Mouse (Mus musculus): ENCODE measurements at regions not wholly inside any gene's neighbourhood (a gene's known extent, or its start where the extent isn't known, plus 50 kb on each side); places are given as distances from the start of the nearest gene placed in this dataset.
A peak's percentile ranks its signal among the peaks of the same experiment; 100 is the strongest.

DNA sequence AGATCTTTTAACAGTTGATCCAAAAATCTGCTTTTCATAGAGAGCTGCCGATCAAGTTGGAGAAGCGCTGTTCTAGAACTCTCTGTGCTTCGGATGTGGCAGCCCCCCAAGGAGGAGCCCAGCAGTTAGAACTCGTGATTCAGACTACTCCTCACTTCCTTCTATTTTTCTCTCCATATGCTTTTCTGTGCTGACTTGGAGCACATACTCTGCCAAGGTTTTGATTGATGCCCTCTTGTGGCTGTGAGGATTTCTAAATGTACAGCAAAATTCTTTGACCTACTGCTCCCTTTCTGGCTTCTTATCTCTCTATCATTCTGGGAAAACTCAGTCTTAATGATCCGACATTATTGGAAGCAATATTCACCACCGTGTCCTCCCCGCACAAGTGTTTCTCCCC, 446.7 kb downstream of the Klf5 start:
- 79% methylated on average over 7 of the region's 7 CpGs for WGBS
- Histone ChIP-seq H3K4me2 (ENCODE audit: low read length) (no peak overlapping the region), H3K9ac (ENCODE audit: low read depth, low read length) (no peak overlapping the region), H3K27me3 (replicated peaks; ENCODE audit: control insufficient read depth, insufficient read depth, low read length) (no peaks in the 10 kb centered on the region), H3K4me3 (ENCODE audit: low read length) (no peak overlapping the region), H3K36me3 (ENCODE audit: control insufficient read depth, insufficient read depth, low read length) (no peaks in the 10 kb centered on the region), H3K27ac (ENCODE audit: low read depth, low read length) (no peak overlapping the region), H3K4me1 (ENCODE audit: control insufficient read depth, insufficient read depth, low read depth, low read length) (peaks cover 7% of the 10 kb centered on the region), H3K9me3 (ENCODE audit: control insufficient read depth, low read length) (no peaks in the 10 kb centered on the region)
- no peak for ATAC-seq

DNA sequence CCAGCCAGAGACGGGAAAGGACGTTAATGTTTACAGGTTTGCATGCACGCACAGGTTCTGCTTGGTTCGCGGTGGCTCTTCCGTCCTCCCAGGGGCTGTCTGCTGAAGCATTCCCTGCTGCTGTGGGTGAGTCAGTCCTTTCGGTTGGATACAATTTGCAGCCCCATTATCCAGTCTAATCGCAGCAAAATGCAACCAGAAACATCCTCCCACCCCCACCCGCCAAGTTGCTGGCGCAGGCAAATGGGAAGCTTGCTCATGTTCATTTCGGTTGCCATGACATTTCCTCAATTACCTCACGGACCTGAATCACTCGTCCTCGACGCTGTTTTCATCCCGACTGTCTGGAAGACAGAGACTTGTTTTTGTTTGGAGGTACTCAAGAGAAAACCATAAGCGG, 449.7 kb downstream of the Klf5 start:
- peak; percentile 82; the same call in 1 of the 2 replicates for ATAC-seq
- WGBS: 43% methylated on average over 17 of the region's 17 CpGs
- Histone ChIP-seq H3K4me2 (ENCODE audit: low read length) (peak overlapping the region; percentile 31), H3K27me3 (replicated peaks; ENCODE audit: control insufficient read depth, insufficient read depth, low read length) (no peaks in the 10 kb centered on the region), H3K36me3 (ENCODE audit: control insufficient read depth, insufficient read depth, low read length) (no peaks in the 10 kb centered on the region), H3K4me3 (ENCODE audit: low read length) (no peak overlapping the region), H3K27ac (ENCODE audit: low read depth, low read length) (no peak overlapping the region), H3K4me1 (ENCODE audit: control insufficient read depth, insufficient read depth, low read depth, low read length) (peaks cover 7% of the 10 kb centered on the region), H3K9me3 (ENCODE audit: control insufficient read depth, low read length) (no peaks in the 10 kb centered on the region), H3K9ac (ENCODE audit: low read depth, low read length) (no peak overlapping the region)

DNA sequence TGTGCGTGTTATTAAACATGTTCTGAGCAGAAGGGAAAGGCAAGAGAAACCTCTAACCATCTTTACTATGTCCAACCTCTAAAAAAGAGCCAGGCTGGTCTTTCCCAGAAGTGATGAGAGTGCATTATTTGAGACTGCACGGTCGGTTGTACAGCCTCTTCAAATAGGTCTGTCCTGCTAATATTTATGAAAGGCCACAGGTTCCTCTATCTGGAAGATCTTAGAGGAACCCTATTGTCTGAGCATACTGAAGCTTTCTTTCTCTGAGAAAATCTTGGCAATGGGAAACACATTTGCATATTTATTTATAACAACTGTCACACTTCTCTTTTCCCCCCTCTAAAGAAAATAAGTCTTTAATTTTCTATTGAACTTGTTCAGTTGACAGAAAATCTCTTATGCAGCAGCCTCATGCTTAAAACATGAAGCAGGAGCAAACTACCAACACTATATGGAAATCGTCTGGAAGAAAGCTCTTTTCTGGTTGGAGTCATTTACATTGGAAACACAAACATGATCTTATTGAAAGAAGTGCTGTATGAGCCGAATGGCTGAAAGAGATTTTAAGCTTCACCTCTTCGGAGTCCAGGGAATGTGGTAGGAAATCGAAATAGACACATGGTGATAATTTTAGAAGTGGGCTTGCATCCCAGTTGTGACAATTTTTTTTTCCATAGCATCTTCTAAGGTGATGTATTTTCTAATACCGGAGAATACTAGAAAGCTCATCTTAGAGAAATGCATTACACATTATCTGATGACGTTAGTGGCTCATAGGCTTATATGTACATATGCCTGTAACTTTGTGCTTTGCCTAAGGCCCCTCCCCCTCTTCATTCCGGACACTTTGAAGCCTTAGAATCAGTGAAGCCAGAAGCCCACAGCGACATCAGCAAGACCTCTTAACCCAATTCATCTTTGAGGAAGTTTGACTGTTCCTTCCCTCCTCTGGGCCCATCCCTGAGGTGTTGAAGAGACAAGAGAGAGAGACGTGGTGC, 451.1 kb downstream of the Klf5 start:
- ATAC-seq: peak; percentile 46; the same call in 1 of the 2 replicates
- H3K27ac ChIP-seq (ENCODE audit: low read depth, low read length): no peak overlapping the region

DNA sequence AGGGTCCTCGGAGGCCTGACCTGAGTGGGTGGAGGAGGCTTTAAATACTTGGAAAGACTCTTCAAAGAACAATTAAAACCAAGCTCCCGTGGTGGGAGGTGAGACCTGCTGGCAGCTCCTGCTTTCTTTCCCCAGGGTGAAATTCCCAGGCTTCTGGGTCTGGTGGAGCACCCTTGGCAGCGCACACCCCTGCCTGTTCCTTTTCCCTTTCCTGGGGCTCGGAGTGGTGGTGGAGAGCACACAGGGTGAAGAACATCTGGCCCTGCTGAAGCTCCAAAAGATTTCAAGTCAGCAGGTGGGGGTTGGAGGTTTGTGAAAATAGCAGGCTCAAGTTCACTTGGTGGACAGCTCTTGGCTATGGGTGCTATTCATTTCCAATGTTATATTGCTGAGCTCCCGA, 459.6 kb downstream of the Klf5 start:
- H3K27me3 ChIP-seq (replicated peaks; ENCODE audit: control insufficient read depth, insufficient read depth, low read length): no peaks in the 10 kb centered on the region
- no peak overlapping the region for H3K4me2 ChIP-seq (ENCODE audit: low read length)
- WGBS: 66% methylated on average over 5 of the region's 5 CpGs
- no peak overlapping the region for H3K27ac ChIP-seq (ENCODE audit: low read depth, low read length)
- no peak overlapping the region for H3K9ac ChIP-seq (ENCODE audit: low read depth, low read length)
- no peaks in the 10 kb centered on the region for H3K36me3 ChIP-seq (ENCODE audit: control insufficient read depth, insufficient read depth, low read length)
- peaks cover 3% of the 10 kb centered on the region; the same call in 1 of the 2 replicates for H3K4me1 ChIP-seq (ENCODE audit: control insufficient read depth, insufficient read depth, low read depth, low read length)
- no peaks in the 10 kb centered on the region for H3K9me3 ChIP-seq (ENCODE audit: control insufficient read depth, low read length)
- ATAC-seq: no peak
- no peak overlapping the region for H3K4me3 ChIP-seq (ENCODE audit: low read length)

More for the DNA sequence above, 451.1 kb downstream of the Klf5 start:
- WGBS: 30% methylated on average over 12 of the region's 12 CpGs
- Histone ChIP-seq H3K27me3 (replicated peaks; ENCODE audit: control insufficient read depth, insufficient read depth, low read length) (no peaks in the 10 kb centered on the region), H3K9ac (ENCODE audit: low read depth, low read length) (no peak overlapping the region), H3K36me3 (ENCODE audit: control insufficient read depth, insufficient read depth, low read length) (no peaks in the 10 kb centered on the region), H3K4me3 (ENCODE audit: low read length) (no peak overlapping the region), H3K4me1 (ENCODE audit: control insufficient read depth, insufficient read depth, low read depth, low read length) (peaks cover 7% of the 10 kb centered on the region), H3K4me2 (ENCODE audit: low read length) (no peak overlapping the region), H3K9me3 (ENCODE audit: control insufficient read depth, low read length) (no peaks in the 10 kb centered on the region)

DNA sequence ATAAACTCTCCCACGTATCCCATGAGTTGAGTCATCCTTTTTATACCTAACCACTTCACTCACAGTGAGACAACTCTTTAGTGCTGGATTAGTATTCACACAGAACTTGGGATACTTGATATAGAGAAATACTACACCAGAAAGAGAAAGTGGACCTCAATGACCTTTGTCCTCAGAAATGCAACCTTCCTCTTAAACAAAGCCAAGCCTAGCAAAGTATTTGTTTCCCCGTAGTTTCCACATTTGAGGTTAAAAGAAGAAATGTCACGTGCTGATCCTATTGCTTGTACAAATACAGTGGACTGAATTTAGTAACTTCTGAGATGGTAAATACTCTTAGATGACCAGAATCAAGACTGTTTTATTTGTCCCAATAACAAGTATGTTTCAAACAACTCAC, 464.8 kb downstream of the Klf5 start:
- Histone ChIP-seq H3K27me3 (replicated peaks; ENCODE audit: control insufficient read depth, insufficient read depth, low read length) (no peaks in the 10 kb centered on the region), H3K9me3 (ENCODE audit: control insufficient read depth, low read length) (no peaks in the 10 kb centered on the region), H3K27ac (ENCODE audit: low read depth, low read length) (no peak overlapping the region), H3K4me1 (ENCODE audit: control insufficient read depth, insufficient read depth, low read depth, low read length) (no peaks in the 10 kb centered on the region), H3K9ac (ENCODE audit: low read depth, low read length) (no peak overlapping the region), H3K4me3 (ENCODE audit: low read length) (no peak overlapping the region), H3K4me2 (ENCODE audit: low read length) (no peak overlapping the region), H3K36me3 (ENCODE audit: control insufficient read depth, insufficient read depth, low read length) (no peaks in the 10 kb centered on the region)
- no peak for ATAC-seq
- 74% methylated on average over 3 of the region's 3 CpGs for WGBS

DNA sequence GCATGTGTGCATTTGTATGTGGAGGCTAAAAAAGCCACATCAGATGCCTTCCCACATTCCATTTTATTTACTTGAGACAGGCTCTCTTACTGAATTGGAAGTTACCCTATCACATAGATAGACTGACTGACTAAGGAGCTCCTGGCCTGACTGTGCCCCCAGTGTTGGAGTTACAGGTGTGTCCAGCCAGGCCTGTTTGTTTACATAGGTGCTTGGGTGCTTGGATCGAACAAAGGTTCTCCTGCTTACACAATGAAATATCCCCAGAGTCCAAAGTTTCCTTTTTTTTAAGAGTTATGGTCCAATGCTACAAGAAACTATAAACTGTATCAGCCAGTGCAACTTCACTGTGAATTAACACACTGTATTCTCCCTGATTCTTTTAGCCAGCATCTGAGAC, 472.5 kb downstream of the Klf5 start:
- H3K27me3 ChIP-seq (replicated peaks; ENCODE audit: control insufficient read depth, insufficient read depth, low read length): no peaks in the 10 kb centered on the region
- H3K27ac ChIP-seq (ENCODE audit: low read depth, low read length): no peak overlapping the region
- H3K4me3 ChIP-seq (ENCODE audit: low read length): no peak overlapping the region
- no peak overlapping the region for H3K9ac ChIP-seq (ENCODE audit: low read depth, low read length)
- H3K9me3 ChIP-seq (ENCODE audit: control insufficient read depth, low read length): no peaks in the 10 kb centered on the region
- no peak for ATAC-seq
- no peaks in the 10 kb centered on the region for H3K4me1 ChIP-seq (ENCODE audit: control insufficient read depth, insufficient read depth, low read depth, low read length)
- no peaks in the 10 kb centered on the region for H3K36me3 ChIP-seq (ENCODE audit: control insufficient read depth, insufficient read depth, low read length)
- no peak overlapping the region for H3K4me2 ChIP-seq (ENCODE audit: low read length)
- 100% methylated on average over 1 of the region's 1 CpGs for WGBS

DNA sequence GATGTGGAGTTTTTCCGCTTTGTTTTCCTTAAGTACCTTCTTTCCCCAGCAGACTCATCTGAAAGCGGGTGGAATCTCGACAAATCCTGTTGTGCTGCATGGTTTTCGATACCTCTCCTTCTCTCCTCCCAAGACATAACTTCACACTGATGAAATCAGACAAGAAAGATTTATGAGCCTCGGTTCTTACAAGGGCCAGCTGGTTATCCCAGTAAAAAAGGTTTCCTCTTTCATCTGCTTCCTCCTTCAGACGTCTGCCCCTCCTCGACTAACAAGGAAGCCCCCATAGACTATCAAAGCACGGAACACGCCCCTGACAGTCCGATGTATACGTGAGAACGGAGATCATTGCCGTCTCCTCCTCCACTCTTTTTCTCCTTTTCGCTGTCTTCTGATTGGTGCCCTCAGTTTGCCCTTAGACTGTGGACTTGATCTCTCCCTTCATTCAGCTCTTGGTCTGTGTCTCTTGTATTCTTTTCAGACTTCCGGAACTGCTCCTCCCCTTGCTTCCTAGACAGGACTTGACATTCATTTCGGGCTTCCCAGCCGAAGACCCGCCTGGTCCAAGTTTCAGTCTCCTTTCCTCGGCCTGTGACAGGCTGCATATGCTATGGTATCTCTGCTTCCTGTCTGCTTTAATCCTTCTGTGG, 474.4 kb downstream of the Klf5 start:
- ATAC-seq: no peak
- Histone ChIP-seq H3K36me3 (ENCODE audit: control insufficient read depth, insufficient read depth, low read length) (no peaks in the 10 kb centered on the region), H3K27ac (ENCODE audit: low read depth, low read length) (no peak overlapping the region), H3K4me1 (ENCODE audit: control insufficient read depth, insufficient read depth, low read depth, low read length) (no peaks in the 10 kb centered on the region), H3K4me3 (ENCODE audit: low read length) (no peak overlapping the region), H3K27me3 (replicated peaks; ENCODE audit: control insufficient read depth, insufficient read depth, low read length) (no peaks in the 10 kb centered on the region), H3K4me2 (ENCODE audit: low read length) (no peak overlapping the region), H3K9me3 (ENCODE audit: control insufficient read depth, low read length) (no peaks in the 10 kb centered on the region), H3K9ac (ENCODE audit: low read depth, low read length) (no peak overlapping the region)
- WGBS: 83% methylated on average over 19 of the region's 19 CpGs

DNA sequence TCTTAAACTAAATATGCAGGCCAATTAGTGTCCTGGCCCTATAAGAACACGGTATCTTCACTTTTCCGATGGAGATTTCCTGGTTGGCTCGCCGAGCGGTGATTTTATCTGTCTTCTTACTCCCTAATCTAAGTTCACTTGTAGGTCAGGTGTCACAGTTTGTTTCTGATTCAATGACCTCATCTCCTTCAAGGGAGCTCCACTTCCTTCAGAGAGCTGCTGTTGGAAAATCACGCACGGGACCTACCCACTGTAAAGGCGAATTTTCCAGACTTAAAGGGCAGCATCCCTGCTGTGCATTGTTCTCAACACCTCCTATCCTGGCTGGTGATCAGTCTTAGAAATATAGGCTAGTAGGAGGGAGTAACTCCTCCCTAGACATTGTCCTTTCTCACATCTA, 480.0 kb downstream of the Klf5 start:
- H3K27ac ChIP-seq (ENCODE audit: low read depth, low read length): no peak overlapping the region
- no peaks in the 10 kb centered on the region for H3K27me3 ChIP-seq (replicated peaks; ENCODE audit: control insufficient read depth, insufficient read depth, low read length)
- H3K4me1 ChIP-seq (ENCODE audit: control insufficient read depth, insufficient read depth, low read depth, low read length): no peaks in the 10 kb centered on the region
- 53% methylated on average over 8 of the region's 8 CpGs for WGBS
- no peaks in the 10 kb centered on the region for H3K36me3 ChIP-seq (ENCODE audit: control insufficient read depth, insufficient read depth, low read length)
- H3K9me3 ChIP-seq (ENCODE audit: control insufficient read depth, low read length): no peaks in the 10 kb centered on the region
- H3K4me2 ChIP-seq (ENCODE audit: low read length): no peak overlapping the region
- no peak overlapping the region for H3K9ac ChIP-seq (ENCODE audit: low read depth, low read length)
- H3K4me3 ChIP-seq (ENCODE audit: low read length): no peak overlapping the region
- no peak for ATAC-seq

DNA sequence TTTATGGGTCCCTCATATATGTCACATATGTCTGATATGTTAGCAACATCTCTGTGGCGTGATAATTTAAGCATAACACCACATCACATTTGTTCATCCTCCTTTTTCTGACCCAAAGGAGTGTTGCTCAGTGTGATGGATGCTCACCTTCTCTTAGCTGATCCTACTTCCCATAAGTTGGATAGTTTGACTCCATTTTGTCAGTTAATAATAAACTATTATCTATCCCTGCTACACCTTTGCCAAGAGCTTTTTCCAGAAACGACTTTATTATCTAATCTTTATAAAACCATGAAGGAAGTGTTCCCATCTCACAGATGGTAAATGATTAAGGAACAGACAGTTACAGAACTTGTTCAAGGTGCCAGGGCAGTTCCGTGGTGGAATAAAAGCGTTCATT, 480.5 kb downstream of the Klf5 start:
- Histone ChIP-seq H3K9ac (ENCODE audit: low read depth, low read length) (no peak overlapping the region), H3K9me3 (ENCODE audit: control insufficient read depth, low read length) (no peaks in the 10 kb centered on the region), H3K36me3 (ENCODE audit: control insufficient read depth, insufficient read depth, low read length) (no peaks in the 10 kb centered on the region), H3K27ac (ENCODE audit: low read depth, low read length) (no peak overlapping the region), H3K4me1 (ENCODE audit: control insufficient read depth, insufficient read depth, low read depth, low read length) (no peaks in the 10 kb centered on the region), H3K4me2 (ENCODE audit: low read length) (no peak overlapping the region), H3K27me3 (replicated peaks; ENCODE audit: control insufficient read depth, insufficient read depth, low read length) (no peaks in the 10 kb centered on the region), H3K4me3 (ENCODE audit: low read length) (no peak overlapping the region)
- 84% methylated on average over 4 of the region's 4 CpGs for WGBS
- ATAC-seq: no peak
